Comparison of ENCODE assay signal across 8 mouse cellular contexts in genomic region chr8:72177346-72177925, GRCm38 (mm10). TPM values are rescaled to one million over a fixed set of nuclear protein-coding genes. Genes with fewer than 3 reads are reported as not detected.
DNase-seq lines count a peak whose midpoint lies in the region; ATAC-seq and TF ChIP-seq lines count a peak whose summit lies in the region.

No protein-coding gene starts in this region.

- ATAC-seq in granulocyte monocyte progenitor cell, adult 5-6 weeks (replicated peaks; ENCODE audit: poor library complexity, severe bottlenecking): peak; percentile 82
- 0 out of 2 replicates have a peak, but pooled peaks have one; percentile 41 for ATAC-seq in limb, embryonic 13.5 days (ENCODE audit: low FRiP score, low read depth)
- peak; percentile 45 for ATAC-seq in midbrain, postnatal 0 days (ENCODE audit: low FRiP score)

- H3K27me3 ChIP-seq in kidney, adult 2 months (replicated peaks; ENCODE audit: control insufficient read depth, insufficient read depth, low read length): no peaks in the 10 kb centered on the region
- no peaks in the 10 kb centered on the region for H3K27me3 ChIP-seq in limb, embryonic 13.5 days
- H3K27me3 ChIP-seq in midbrain, postnatal 0 days (ENCODE audit: insufficient read depth, low read length): no peaks in the 10 kb centered on the region

- peak; percentile 85 to 87 for DNase-seq in B cell, adult 2 months
- peak; percentile 86 for DNase-seq in adrenal gland, postnatal 10 days
- DNase-seq in embryo, embryonic 11.5 days (ENCODE audit: low read depth, low spot score): peak; percentile 34
- peak; percentile 68 for DNase-seq in kidney, adult 2 months
- DNase-seq in midbrain, postnatal 0 days (ENCODE audit: low spot score): peak; percentile 74
- peak; percentile 60 to 85 for DNase-seq in spleen, postnatal 10 days (ENCODE audit: low spot score in 2 of 2)

- H3K9me3 ChIP-seq in limb, embryonic 13.5 days: no peaks in the 10 kb centered on the region
- no peaks in the 10 kb centered on the region for H3K9me3 ChIP-seq in midbrain, postnatal 0 days (ENCODE audit: low read length)

- H3K36me3 ChIP-seq in kidney, adult 2 months (ENCODE audit: control insufficient read depth, insufficient read depth, low read length): peaks cover 2% of the 10 kb centered on the region
- H3K36me3 ChIP-seq in limb, embryonic 13.5 days: peaks cover 97% of the 10 kb centered on the region
- H3K36me3 ChIP-seq in midbrain, postnatal 0 days (ENCODE audit: insufficient read depth, low read length): peaks cover 63% of the 10 kb centered on the region

- no peak for TF ChIP-seq POLR2A in kidney, adult 2 months (IDR thresholded peaks at IDR 0.05; ENCODE audit: low read depth, low read length)

- WGBS in kidney, adult 2 months: 68% methylated on average over 5 of the region's 5 CpGs
- 63% methylated on average over 5 of the region's 5 CpGs for WGBS in limb, embryonic 13.5 days
- 58% methylated on average over 5 of the region's 5 CpGs for WGBS in midbrain, postnatal 0 days

- no peak overlapping the region for H3K4me3 ChIP-seq in kidney, adult 2 months (ENCODE audit: insufficient read depth, low read depth, low read length)
- H3K4me3 ChIP-seq in limb, embryonic 13.5 days: no peak overlapping the region
- H3K4me3 ChIP-seq in midbrain, postnatal 0 days (ENCODE audit: low read depth, low read length): no peak overlapping the region

- H3K4me1 ChIP-seq in kidney, adult 2 months (ENCODE audit: control insufficient read depth, insufficient read depth, low read length): no peaks in the 10 kb centered on the region
- no peaks in the 10 kb centered on the region for H3K4me1 ChIP-seq in limb, embryonic 13.5 days
- no peaks in the 10 kb centered on the region for H3K4me1 ChIP-seq in midbrain, postnatal 0 days (ENCODE audit: insufficient read depth, low read length)

- no peak overlapping the region for H3K9ac ChIP-seq in limb, embryonic 13.5 days
- H3K9ac ChIP-seq in midbrain, postnatal 0 days (replicated peaks; ENCODE audit: low read length, poor library complexity, severe bottlenecking): no peak overlapping the region

- TF ChIP-seq CTCF in kidney, adult 2 months (conservative IDR thresholded peaks at IDR 0.05; ENCODE audit: insufficient read depth, insufficient read length, low read depth, low read length): peak; percentile 79
- peak; percentile 80 for TF ChIP-seq CTCF in midbrain, postnatal 0 days (IDR thresholded peaks at IDR 0.05)

- H3K4me2 ChIP-seq in limb, embryonic 13.5 days (replicated peaks): no peak overlapping the region
- H3K4me2 ChIP-seq in midbrain, postnatal 0 days (ENCODE audit: low read depth, low read length, poor library complexity, severe bottlenecking): no peak overlapping the region

- no peak overlapping the region for H3K27ac ChIP-seq in kidney, adult 2 months (ENCODE audit: insufficient read depth, low read depth, low read length)
- no peak overlapping the region for H3K27ac ChIP-seq in limb, embryonic 13.5 days
- no peak overlapping the region for H3K27ac ChIP-seq in midbrain, postnatal 0 days (ENCODE audit: low read depth, low read length)

RNA-seq across cellular contexts. Expression of gene Hsh2d, which starts 12.0 kb away (rescaled TPM):
- under 1 TPM; 0.21 to 0.27 TPM for total RNA-seq in adrenal gland, postnatal 10 days (2021)
- 6.2 and 14.0 TPM in 2 replicates for total RNA-seq in granulocyte monocyte progenitor cell, adult 5-6 weeks (2014; fragmentation: Nextera tagmentation)
- total RNA-seq in granulocyte monocyte progenitor cell, adult 5-6 weeks (2017): 2.6 and 3.1 TPM in 2 replicates
- polyA plus RNA-seq in kidney, adult 2 months (2012; rRNA removed): 0.14 and 1.9 TPM in 2 replicates
- not detected in 2 replicates for polyA plus RNA-seq in limb, embryonic 13.5 days (2015; fragmentation: Nextera tagmentation; extraction: Ambion mirVana)
- total RNA-seq in midbrain, postnatal 0 days (2014; rRNA removed): 0.24 and 0.55 TPM in 2 replicates
- not detected in 2 replicates for polyA plus RNA-seq in midbrain, postnatal 0 days (2015; fragmentation: Nextera tagmentation; extraction: Ambion mirVana)

RNA-seq across cellular contexts. Expression of gene Rab8a, which starts 16.4 kb away (rescaled TPM):
- total RNA-seq in adrenal gland, postnatal 10 days (2021): 10 to 100 TPM; 60.9 to 64.7 TPM
- 38.9 and 39.9 TPM in 2 replicates for total RNA-seq in granulocyte monocyte progenitor cell, adult 5-6 weeks (2014; fragmentation: Nextera tagmentation)
- total RNA-seq in granulocyte monocyte progenitor cell, adult 5-6 weeks (2017): 320 and 344 TPM in 2 replicates
- 112 and 148 TPM in 2 replicates for polyA plus RNA-seq in kidney, adult 2 months (2012; rRNA removed)
- polyA plus RNA-seq in limb, embryonic 13.5 days (2015; fragmentation: Nextera tagmentation; extraction: Ambion mirVana): 121 and 125 TPM in 2 replicates
- total RNA-seq in midbrain, postnatal 0 days (2014; rRNA removed): 32.9 and 43.0 TPM in 2 replicates
- polyA plus RNA-seq in midbrain, postnatal 0 days (2015; fragmentation: Nextera tagmentation; extraction: Ambion mirVana): 66.7 and 66.9 TPM in 2 replicates

RNA-seq across cellular contexts. Expression of gene Cib3, which starts 35.2 kb away (rescaled TPM):
- total RNA-seq in adrenal gland, postnatal 10 days (2021): not detected
- total RNA-seq in granulocyte monocyte progenitor cell, adult 5-6 weeks (2014; fragmentation: Nextera tagmentation): 0.64 TPM in 1 of 2 replicates, not detected in the other
- not detected in 2 replicates for total RNA-seq in granulocyte monocyte progenitor cell, adult 5-6 weeks (2017)
- polyA plus RNA-seq in kidney, adult 2 months (2012; rRNA removed): 0.04 TPM in 1 of 2 replicates, not detected in the other
- not detected in 2 replicates for polyA plus RNA-seq in limb, embryonic 13.5 days (2015; fragmentation: Nextera tagmentation; extraction: Ambion mirVana)
- not detected in 2 replicates for total RNA-seq in midbrain, postnatal 0 days (2014; rRNA removed)
- not detected in 2 replicates for polyA plus RNA-seq in midbrain, postnatal 0 days (2015; fragmentation: Nextera tagmentation; extraction: Ambion mirVana)

RNA-seq across cellular contexts. Expression of gene Gm11034, which starts 36.0 kb away (rescaled TPM):
- not detected for total RNA-seq in adrenal gland, postnatal 10 days (2021)
- total RNA-seq in granulocyte monocyte progenitor cell, adult 5-6 weeks (2014; fragmentation: Nextera tagmentation): not detected in 2 replicates
- not detected in 2 replicates for total RNA-seq in granulocyte monocyte progenitor cell, adult 5-6 weeks (2017)
- polyA plus RNA-seq in kidney, adult 2 months (2012; rRNA removed): not detected in 2 replicates
- polyA plus RNA-seq in limb, embryonic 13.5 days (2015; fragmentation: Nextera tagmentation; extraction: Ambion mirVana): not detected in 2 replicates
- not detected in 2 replicates for total RNA-seq in midbrain, postnatal 0 days (2014; rRNA removed)
- not detected in 2 replicates for polyA plus RNA-seq in midbrain, postnatal 0 days (2015; fragmentation: Nextera tagmentation; extraction: Ambion mirVana)

RNA-seq across cellular contexts. Expression of gene Fam32a, which starts 42.1 kb away (rescaled TPM):
- total RNA-seq in adrenal gland, postnatal 10 days (2021): 10 to 100 TPM; 43.8 to 46.8 TPM
- 47.5 and 52.6 TPM in 2 replicates for total RNA-seq in granulocyte monocyte progenitor cell, adult 5-6 weeks (2014; fragmentation: Nextera tagmentation)
- 42.1 and 42.9 TPM in 2 replicates for total RNA-seq in granulocyte monocyte progenitor cell, adult 5-6 weeks (2017)
- polyA plus RNA-seq in kidney, adult 2 months (2012; rRNA removed): 54.7 and 59.6 TPM in 2 replicates
- polyA plus RNA-seq in limb, embryonic 13.5 days (2015; fragmentation: Nextera tagmentation; extraction: Ambion mirVana): 70.5 and 70.6 TPM in 2 replicates
- 113 and 116 TPM in 2 replicates for total RNA-seq in midbrain, postnatal 0 days (2014; rRNA removed)
- 91.6 and 92.5 TPM in 2 replicates for polyA plus RNA-seq in midbrain, postnatal 0 days (2015; fragmentation: Nextera tagmentation; extraction: Ambion mirVana)

Comparison
In these comparisons a context has a peak if more than half of its experiments do, and no peak if none do; other contexts are left out.
1. DNase-seq: peak in every context shown above with its lines; median percentile 86 in B cell, adult 2 months; 86 in adrenal gland, postnatal 10 days; 74 in midbrain, postnatal 0 days; 72 in spleen, postnatal 10 days; 68 in kidney, adult 2 months; 34 in embryo, embryonic 11.5 days.